Mouse (Mus musculus) bone marrow macrophage, adult 2 months (primary cell): ENCODE measurements around the gene Sncg.

Source experiments
- CTCF ChIP-seq: IDR thresholded peaks from 2 replicates; pipeline ENCODE4 v1.5.1; 2012; ENCODE audit warnings: low read depth, mild to moderate bottlenecking, low read length, moderate library complexity
- POLR2A ChIP-seq: IDR thresholded peaks from 2 replicates; pipeline ENCODE4 v1.6.1; 2012; ENCODE audit warnings: mild to moderate bottlenecking, low read depth, low read length, borderline replicate concordance

- no peak for TF ChIP-seq POLR2A
- no peak for TF ChIP-seq CTCF
Observed at GRCm38 (mm10) chr14:34397871-34398270, 23.3 kb upstream of the Sncg start.
